Mouse (Mus musculus) A20 (cell line): ENCODE data around the gene Surf2.
A peak's percentile ranks its signal among the peaks of the same experiment; 100 is the strongest.
"Not testable (repeated sequence)": the region's sequence is repeated elsewhere in the genome, so short reads cannot be mapped to it uniquely, and the experiment has no call there.

Experiments
- DNase-seq: peaks from one replicate; pipeline ENCODE4 v3.0.0-alpha.2; 2011; ENCODE audit warnings: low read depth, low spot score

Surf2 gene

GRCm38 (mm10) chr2:26915927-26916728 lies at the start of gene Surf2, which contains the start of gene Surf1:
Gene Surf2 (plus strand): TSS chr2:26916367.
Gene Surf1 (minus strand): TSS chr2:26916530.
- peak; percentile 86 for DNase-seq

- no peak for DNase-seq
Measured at GRCm38 (mm10) chr2:26870666-26871065, 45.5 kb upstream of the Surf2 start.

GRCm38 (mm10) chr2:26878571-26878970 lies 37.6 kb upstream of the Surf2 start:
- no peak for DNase-seq

- not testable (repeated sequence) for DNase-seq
Measured at GRCm38 (mm10) chr2:26885541-26885940, 30.6 kb upstream of the Surf2 start.

GRCm38 (mm10) chr2:26886170-26886569 lies 30.0 kb upstream of the Surf2 start:
- DNase-seq: not testable (repeated sequence)

- DNase-seq: no peak
Measured at GRCm38 (mm10) chr2:26895898-26896297, 20.3 kb upstream of the Surf2 start.

GRCm38 (mm10) chr2:26900731-26901130 lies 15.4 kb upstream of the Surf2 start:
- DNase-seq: no peak

- DNase-seq: peak; percentile 52
Measured at GRCm38 (mm10) chr2:26901834-26902400, 14.2 kb upstream of the Surf2 start.

GRCm38 (mm10) chr2:26902467-26903220 lies 13.5 kb upstream of the Surf2 start, which contains the start of gene Surf6:
Gene Surf6 (minus strand): TSS chr2:26902879.
- peak; percentile 98 for DNase-seq

GRCm38 (mm10) chr2:26903311-26903710 lies 12.9 kb upstream of the Surf2 start:
- DNase-seq: no peak

GRCm38 (mm10) chr2:26905936-26906335 lies 10.2 kb upstream of the Surf2 start:
- no peak for DNase-seq

- DNase-seq: no peak
Measured at GRCm38 (mm10) chr2:26906431-26906830, 9.7 kb upstream of the Surf2 start.

- DNase-seq: peak; percentile 64
Measured at GRCm38 (mm10) chr2:26907109-26907508, 9.1 kb upstream of the Surf2 start.

- no peak for DNase-seq
Measured at GRCm38 (mm10) chr2:26908710-26909386, 7.3 kb upstream of the Surf2 start.

GRCm38 (mm10) chr2:26909387-26909784 lies 6.8 kb upstream of the Surf2 start:
- DNase-seq: peak; percentile 57

- DNase-seq: peak; percentile 99
Measured at GRCm38 (mm10) chr2:26910124-26910993, 5.8 kb upstream of the Surf2 start, which contains the start of the genes Med22 and Rpl7a. Gene Med22 (minus strand): TSS chr2:26910677. Gene Rpl7a (plus strand): TSS chr2:26910764.

- no peak for DNase-seq
Measured at GRCm38 (mm10) chr2:26910994-26911765, 5.0 kb upstream of the Surf2 start.

GRCm38 (mm10) chr2:26912253-26912770 lies 3.9 kb upstream of the Surf2 start:
- DNase-seq: no peak

GRCm38 (mm10) chr2:26913416-26914147 lies 2.6 kb upstream of the Surf2 start:
- DNase-seq: peak; percentile 24
